Mouse (Mus musculus): ENCODE data around the gene Hk1.
A peak's percentile ranks its signal among the peaks of the same experiment; 100 is the strongest.
"Not testable (repeated sequence)": the region's sequence is repeated elsewhere in the genome, so short reads cannot be mapped to it uniquely, and the experiment has no call there.

Gene Hk1

DNA sequence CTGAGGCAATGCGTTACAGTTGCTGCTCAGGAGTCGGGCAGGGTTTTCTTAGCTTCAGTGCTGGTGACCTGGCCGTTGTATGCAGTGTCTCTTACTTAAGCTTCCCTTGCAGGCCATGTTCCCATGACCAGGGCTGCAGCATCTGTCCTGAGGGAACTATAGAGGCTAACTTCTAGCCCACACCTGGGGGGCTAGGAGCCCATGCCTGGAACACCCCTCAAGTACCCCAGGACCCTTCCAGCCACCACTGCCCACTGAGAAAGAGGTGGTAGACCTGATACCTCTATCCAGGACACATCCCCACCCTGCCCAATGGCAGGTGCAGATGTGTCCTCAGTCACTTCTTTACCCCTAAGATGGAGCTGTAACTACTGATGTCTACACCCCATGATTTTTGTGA is 38.7 kb downstream of the Hk1 start:
- no peak for DNase-seq (ENCODE audit: low spot score)

DNA sequence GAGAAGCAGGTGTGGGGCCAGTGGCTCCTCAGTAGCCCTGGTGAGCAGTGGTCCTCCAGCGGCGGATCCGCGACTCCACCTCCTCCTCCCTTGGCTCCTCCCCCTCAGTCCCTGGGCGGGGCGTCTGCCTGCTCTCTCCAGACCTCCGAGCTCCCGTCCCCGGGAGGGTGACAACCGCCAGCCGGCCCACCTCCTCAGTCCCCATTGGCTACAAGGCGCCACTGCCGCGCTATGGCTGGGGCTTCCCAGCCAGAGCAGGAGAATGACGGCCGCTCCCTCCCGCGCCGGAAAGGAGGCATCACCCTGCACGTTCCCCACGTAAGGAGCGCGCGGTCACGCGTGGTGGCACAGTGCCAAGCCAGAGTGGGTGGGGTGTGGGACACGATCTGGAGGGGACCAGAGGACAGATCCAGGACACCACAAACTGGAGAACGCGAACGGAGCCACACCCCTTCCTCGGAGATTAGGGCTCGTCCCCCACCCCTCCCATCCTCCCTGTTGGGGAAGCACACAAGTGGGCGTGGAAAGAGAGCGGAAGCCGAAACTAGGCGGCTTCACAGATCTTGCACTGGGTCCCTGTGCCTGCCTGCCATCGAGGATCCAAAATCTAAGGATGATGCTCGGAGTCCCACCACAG is 39.5 kb downstream of the Hk1 start:
- DNase-seq (ENCODE audit: low spot score), result peak; percentile 99

DNA sequence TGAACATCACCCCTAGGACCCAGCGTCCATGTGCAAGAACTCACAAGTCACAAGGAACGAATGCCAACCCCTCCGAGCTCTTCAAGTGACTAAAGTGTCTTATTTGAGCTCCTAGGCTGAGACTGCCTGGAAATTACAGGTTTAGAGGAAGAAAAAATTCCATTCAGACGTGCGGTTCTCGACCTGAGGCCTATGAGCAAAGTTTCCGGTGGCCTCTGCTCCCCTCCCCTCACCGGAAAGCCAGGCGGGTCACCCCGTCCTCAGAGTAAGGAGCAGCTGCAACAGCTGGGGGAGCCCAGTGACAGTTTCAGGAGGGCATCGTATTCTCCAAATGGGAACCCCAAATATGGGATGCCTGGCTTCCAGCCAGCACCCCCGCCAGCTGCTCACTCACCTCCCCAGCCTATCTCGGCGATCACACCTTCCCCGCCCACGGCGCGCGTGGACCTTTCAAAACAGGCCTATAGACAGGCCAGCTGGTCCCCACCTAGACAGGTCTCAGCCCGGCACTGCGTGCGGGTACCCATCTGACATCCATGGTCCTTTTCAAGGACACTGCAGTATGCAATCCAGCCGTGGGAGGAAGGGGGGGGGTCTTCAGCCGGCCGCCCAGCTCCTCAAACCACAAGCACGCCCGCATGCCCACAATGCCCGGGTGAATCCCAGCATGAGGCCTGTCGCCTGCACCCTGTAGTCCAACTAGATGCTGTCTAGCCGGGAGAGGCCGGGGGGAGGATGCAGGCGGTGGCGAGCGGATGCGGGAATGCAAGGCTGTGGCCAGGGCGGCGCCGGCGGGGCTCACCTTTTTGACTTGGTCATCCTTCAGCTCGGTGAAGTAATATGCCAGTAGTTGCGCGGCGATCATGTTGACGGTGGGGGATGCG is 40.3 kb downstream of the Hk1 start:
- DNase-seq (ENCODE audit: low spot score), result peak; percentile 38

GRCm38 (mm10) chr10:62338626-62339025 is 41.1 kb downstream of the Hk1 start:
- no peak for DNase-seq (ENCODE audit: low spot score)

DNA sequence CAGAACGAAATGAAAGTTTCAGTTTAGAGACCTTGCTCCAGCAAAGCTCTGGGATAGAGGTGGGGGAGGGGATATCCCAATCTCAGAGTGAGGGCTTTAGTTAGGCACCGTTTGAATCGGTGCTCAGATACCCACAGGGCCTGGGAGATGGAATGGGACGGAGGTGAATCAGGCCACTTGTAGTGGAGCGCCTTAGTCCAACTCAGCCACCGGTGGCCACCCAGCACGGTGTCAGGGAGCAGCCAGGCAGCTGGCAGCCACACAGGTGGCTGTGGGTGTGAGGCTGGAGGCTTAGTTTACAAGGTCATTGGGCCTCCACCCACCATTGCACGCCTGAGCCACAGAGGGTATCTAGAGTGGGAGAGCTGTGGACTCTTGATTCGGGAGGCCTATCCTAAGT is 41.5 kb downstream of the Hk1 start:
- DNase-seq (ENCODE audit: low spot score), result no peak

DNA sequence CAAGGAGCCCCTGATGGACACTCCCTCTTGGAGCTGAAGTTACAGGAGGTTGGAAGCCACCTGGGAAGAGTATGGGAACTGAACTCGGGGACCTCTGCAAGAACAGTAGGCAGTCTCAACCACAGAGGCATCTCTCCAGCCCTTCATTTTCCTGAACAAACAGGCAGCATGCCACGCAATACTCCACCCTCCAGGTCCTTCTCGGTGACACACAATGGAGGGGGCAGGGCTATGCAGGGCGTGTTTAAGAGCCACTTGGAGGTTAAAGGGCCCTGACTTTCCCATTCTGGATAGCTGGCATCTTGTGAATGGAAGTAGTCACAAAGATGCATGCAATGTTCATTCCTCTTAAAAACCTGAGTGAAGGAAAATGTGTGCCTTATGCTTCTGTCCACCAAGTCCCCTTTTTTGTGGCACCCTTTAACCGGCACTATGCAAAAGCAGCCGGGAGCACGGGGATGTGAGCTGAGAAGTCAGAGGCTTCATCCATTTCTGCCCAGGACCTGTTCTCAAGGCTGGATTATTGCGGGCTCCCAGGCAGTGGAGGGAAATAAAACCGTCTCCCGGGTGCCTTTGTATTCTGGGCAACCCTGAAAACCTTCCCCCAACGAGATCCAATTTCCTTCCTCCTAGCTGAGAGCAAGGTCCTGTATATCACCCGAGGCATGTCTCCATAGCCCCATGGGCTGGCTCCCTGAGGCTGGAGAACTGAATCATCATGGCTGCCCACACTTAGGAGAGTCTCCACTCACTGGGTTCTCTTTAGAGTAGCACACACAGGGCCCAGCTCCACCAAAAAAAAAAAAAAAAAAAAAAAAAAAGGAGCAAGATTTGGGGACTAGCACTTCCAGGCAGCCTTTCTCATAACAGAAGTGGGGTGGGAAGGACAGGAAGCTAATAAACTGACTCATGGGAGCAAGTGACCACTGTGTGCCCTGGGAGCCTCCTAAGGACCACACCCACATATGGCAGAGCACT is 42.8 kb downstream of the Hk1 start:
- peak; percentile 56 for DNase-seq (ENCODE audit: low spot score)

DNA sequence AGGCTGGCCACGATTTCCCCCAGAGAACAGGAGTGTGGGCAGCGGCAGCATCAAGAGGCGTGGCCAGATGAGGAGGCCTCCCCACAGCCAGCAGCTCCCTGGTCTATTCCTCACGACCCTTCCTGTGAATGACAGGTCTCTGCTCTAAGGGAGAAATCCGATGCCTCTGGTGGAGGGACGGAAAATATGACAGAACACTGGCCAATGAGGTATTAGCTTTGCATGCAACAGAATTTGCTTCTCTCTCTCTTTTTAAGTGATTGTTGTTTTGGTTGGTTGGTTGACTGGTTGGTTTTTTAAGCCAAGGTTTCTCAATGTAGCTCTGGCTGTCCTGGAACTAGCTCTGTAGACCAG is 44.3 kb downstream of the Hk1 start:
- DNase-seq (ENCODE audit: low spot score), result no peak

DNA sequence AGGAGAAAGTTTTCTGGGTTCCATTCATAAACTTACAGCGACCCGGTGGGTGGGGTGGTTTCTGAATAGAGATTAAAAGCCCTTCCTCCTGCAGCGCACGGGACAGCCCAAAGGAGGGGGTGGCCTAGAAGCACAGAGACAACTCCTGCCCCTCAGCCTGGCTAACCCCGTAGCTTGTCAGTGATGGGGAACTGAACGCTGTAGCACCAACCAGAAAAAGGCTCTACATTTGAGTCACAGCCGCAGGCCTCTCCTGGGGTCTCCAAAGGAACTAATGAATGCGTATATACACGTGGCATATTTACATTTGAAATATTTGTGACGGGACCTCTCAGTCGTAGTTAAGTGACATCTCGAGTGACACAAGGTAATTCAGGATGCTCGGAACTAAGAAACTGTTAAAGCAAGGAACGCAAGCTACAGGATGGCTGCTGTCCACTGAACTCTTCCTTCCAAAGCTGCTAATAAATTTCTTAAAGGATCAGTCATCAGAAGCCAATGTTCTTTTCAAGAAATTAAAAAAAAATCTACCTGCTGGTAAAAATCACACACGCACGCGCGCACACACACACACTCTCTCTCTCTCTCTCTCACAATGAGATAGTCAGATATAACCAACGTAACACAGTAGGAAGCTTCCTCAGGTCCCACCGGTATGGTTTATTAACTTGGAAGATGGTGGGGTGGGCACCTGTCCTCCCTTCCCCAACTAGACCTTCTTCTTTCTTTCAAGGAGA is 44.9 kb downstream of the Hk1 start:
- DNase-seq (ENCODE audit: low spot score), result no peak

DNA sequence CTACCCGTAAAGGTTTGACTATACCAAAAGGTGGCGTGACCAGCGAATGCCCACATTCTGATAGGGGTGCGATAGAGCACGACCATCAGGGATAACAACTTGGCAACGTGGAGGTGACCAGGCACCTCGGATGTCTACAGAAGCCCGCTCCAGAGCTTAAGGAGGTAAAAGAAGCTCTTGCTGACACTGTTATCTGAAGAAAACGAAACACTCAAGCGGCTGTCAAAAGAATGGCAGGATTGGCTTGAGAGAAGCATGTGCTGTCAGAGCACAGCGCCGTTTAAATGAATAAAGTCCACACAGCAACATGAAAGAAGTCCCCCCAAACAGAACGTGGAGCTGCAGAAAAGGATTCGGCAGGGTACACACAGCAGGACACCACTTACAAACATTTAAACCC is 46.4 kb downstream of the Hk1 start:
- DNase-seq (ENCODE audit: low spot score), result no peak

DNA sequence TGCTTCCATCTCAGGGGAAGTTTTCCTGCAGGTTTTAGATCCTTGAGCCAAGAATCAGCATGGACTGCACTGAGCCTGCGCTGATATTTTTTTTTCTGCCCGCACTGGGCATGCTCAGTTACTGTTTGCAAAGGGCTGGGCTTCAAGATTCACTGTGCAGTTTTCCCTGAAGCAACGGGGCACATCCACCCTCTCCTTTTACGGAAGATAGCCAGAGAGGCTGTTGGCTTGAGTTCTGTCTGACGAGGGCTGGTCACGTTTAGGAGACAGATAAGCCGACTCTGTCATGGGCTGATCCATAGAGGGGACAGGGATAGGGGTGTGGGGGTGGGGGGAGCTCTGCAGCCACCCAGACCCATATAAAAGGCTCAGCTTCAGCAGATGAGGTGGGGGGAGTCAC is 47.2 kb downstream of the Hk1 start:
- DNase-seq (ENCODE audit: low spot score), result peak; percentile 78

- no peak for DNase-seq (ENCODE audit: low spot score)
These were observed 47.9 kb downstream of the Hk1 start for GRCm38 (mm10) chr10:62331771-62332170.

GRCm38 (mm10) chr10:62331296-62331695 is 48.4 kb downstream of the Hk1 start:
- no peak for DNase-seq (ENCODE audit: low spot score)

DNA sequence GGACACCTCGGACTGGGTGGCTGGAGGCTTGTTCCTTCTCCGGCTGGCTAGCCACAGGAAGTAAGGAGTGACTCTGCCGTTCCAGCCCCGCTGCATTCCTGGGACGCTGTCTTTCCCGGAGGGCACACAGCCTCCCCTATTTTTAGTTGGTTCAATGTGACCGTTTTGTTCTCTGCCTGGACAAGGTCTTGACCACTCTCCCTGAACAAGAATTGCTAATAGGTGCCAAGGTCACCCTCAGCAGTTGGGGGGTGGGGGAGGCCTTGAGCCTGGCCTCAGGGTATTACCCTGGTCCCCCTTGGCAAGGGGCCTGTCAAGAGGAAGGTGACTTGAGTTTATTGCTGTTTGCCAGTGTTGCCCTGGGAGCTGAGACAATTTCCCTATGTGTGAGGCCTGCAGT is 49.9 kb downstream of the Hk1 start:
- no peak for DNase-seq (ENCODE audit: low spot score)

- DNase-seq (ENCODE audit: low spot score), result no peak
These were observed 50.8 kb downstream of the Hk1 start for GRCm38 (mm10) chr10:62328886-62329412.

GRCm38 (mm10) chr10:62327572-62328317 is 52.0 kb downstream of the Hk1 start:
- no peak for DNase-seq (ENCODE audit: low spot score)

DNA sequence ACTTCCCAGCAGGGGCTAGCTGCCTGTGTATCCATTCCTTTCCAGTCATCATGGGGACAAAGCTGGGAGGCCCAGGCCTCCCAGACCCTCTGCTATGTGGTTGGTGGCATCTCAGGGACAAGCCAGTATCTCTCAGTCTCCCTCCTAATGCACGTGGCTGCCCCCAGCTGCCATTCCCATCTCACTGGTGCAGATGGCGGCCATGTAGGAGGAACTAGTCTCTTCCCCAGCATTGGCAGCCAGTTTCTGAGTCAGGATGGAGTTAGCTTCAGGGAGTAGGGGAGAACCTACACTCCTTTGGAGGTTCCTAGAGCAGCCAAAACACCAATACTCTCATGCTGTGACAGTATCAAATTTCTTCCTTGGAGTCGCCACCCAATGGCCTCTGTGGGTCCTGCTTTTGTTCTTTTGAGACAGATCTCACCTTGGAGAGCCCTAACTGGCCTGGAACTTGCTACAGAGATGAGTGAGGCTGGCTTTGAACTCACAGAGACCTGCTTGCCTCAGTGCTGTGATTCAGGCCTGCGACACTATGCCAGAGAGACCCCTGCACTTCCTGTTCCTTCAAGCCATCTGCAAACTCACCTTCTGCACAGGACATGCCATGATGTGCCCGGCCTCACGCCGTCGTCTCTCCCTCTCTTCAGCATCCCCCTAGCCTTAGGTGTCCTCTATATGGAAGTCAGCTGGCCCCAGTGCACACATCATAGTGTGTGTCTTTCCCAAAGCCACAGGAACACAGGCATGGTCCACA is 52.7 kb downstream of the Hk1 start:
- no peak for DNase-seq (ENCODE audit: low spot score)

GRCm38 (mm10) chr10:62326002-62326401 is 53.7 kb downstream of the Hk1 start:
- DNase-seq (ENCODE audit: low spot score), result no peak

DNA sequence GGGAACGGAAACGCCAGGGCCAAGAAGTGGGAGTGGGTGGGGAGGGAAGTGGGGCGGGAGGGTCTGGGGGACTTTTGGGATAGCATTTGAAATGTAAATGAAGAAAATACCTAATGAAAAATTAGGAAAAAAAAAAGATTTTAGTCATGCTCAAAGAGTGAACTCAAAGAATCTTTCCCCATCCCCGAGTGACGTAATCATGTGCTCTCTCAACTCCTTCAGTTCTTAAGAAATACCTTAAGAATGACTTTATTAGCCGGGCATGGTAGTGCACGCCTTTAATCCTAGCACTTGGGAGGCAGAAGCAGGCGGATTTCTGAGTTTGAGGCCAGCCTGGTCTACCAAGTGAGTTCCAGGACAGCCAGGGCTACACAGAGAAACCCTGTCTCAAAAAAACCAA is 56.9 kb downstream of the Hk1 start:
- not testable (repeated sequence) for DNase-seq (ENCODE audit: low spot score)

DNA sequence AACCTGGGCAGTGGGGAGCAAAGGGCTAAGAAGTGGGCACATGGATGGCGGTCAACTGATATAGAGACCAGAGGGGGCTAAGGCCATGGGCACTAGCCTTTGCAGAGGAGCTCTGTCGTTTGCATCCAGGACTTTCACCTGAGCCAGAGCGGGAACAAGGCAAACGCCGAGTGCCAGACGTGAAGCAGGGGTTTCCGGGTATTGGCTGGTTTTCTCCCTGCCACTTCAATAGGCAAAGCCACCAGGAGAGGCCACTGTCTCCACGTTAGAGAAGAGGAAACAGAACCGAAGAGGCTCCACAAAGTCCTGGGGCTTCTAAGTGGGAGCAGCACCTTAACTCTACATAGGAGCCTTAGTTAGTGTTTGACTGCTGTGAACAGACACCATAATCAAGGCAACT is 58.3 kb downstream of the Hk1 start:
- DNase-seq (ENCODE audit: low spot score), result no peak

DNA sequence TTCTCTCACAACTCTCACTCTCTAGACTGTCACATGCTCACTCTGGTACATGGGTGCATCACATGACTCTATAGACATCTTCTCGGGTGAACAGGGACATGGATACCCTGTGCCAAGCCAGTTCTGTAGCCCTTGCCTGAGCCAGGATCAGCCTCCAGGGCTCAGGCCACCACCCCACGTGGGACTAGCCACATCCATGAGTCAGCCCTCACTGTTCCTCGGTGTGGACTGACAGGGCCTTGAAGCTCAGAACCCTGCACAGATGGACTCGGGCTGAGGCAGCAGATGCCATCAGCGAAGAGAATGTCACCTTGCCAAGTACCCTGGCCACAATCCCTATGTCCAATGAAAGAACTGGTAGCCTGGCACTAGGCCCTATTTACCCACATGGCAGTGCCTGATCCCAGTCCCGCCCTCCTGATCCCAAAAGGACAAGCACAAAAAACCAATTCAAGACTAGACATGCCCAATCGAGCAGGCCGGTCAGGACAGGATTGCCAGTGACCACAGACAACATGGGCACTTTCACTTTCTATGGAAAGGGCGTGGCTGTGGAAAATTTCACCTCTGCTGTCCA is 59.2 kb downstream of the Hk1 start:
- DNase-seq (ENCODE audit: low spot score), result no peak

Measured in urinary bladder, postnatal 14 days (tissue).